Mouse (Mus musculus): Measurements from ENCODE around the gene Haus5. TPM values are rescaled to one million over a fixed set of nuclear protein-coding genes. Genes with fewer than 3 reads are reported as not detected.

Haus5 gene
- polyA plus RNA-seq, 1 experiment from 2014 or later = 23.9 TPM

- no peaks in the 10 kb centered on the region for H3K36me3 ChIP-seq (ENCODE audit: control insufficient read depth, insufficient read depth, low read length)
- peak overlapping the region; percentile 16; the same call in 1 of the 2 replicates for H3K4me2 ChIP-seq (ENCODE audit: low read depth, low read length)
- under 1% methylated on average over 20 of the region's 20 CpGs for WGBS
- no peak overlapping the region for H3K27ac ChIP-seq (ENCODE audit: low read depth, low read length)
- H3K9ac ChIP-seq (replicated peaks; ENCODE audit: low read depth, low read length) = no peak overlapping the region
- H3K27me3 ChIP-seq (ENCODE audit: control insufficient read depth, insufficient read depth, low read length) = peaks cover 28% of the 10 kb centered on the region
- H3K4me3 ChIP-seq (ENCODE audit: low read depth, low read length) = 0 out of 2 replicates have a peak overlapping the region, but pooled peaks have one; percentile 13
- H3K9me3 ChIP-seq (ENCODE audit: control insufficient read depth, low read length) = no peaks in the 10 kb centered on the region
- H3K4me1 ChIP-seq (ENCODE audit: control insufficient read depth, insufficient read depth, low read length) = no peaks in the 10 kb centered on the region
- peak; percentile 74 for ATAC-seq (ENCODE audit: low read depth)
These were observed 30.2 kb downstream of the Haus5 start for GRCm38 (mm10) chr7:30634621-30635020.

- Histone ChIP-seq H3K4me3 (ENCODE audit: low read depth, low read length) (no peak overlapping the region), H3K4me2 (ENCODE audit: low read depth, low read length) (no peak overlapping the region), H3K9ac (replicated peaks; ENCODE audit: low read depth, low read length) (no peak overlapping the region), H3K4me1 (ENCODE audit: control insufficient read depth, insufficient read depth, low read length) (no peaks in the 10 kb centered on the region), H3K36me3 (ENCODE audit: control insufficient read depth, insufficient read depth, low read length) (no peaks in the 10 kb centered on the region), H3K27ac (ENCODE audit: low read depth, low read length) (no peak overlapping the region), H3K27me3 (ENCODE audit: control insufficient read depth, insufficient read depth, low read length) (peaks cover 28% of the 10 kb centered on the region), H3K9me3 (ENCODE audit: control insufficient read depth, low read length) (no peaks in the 10 kb centered on the region)
- WGBS = 4% methylated on average over 27 of the region's 27 CpGs
- ATAC-seq (ENCODE audit: low read depth) = no peak
These were observed 30.9 kb downstream of the Haus5 start for GRCm38 (mm10) chr7:30633762-30634412.

GRCm38 (mm10) chr7:30629013-30629412 is 35.8 kb downstream of the Haus5 start:
- H3K36me3 ChIP-seq (ENCODE audit: control insufficient read depth, insufficient read depth, low read length) = no peaks in the 10 kb centered on the region
- H3K27ac ChIP-seq (ENCODE audit: low read depth, low read length) = no peak overlapping the region
- ATAC-seq (ENCODE audit: low read depth) = no peak
- H3K27me3 ChIP-seq (ENCODE audit: control insufficient read depth, insufficient read depth, low read length) = peaks cover 7% of the 10 kb centered on the region
- no peaks in the 10 kb centered on the region for H3K9me3 ChIP-seq (ENCODE audit: control insufficient read depth, low read length)
- no peak overlapping the region for H3K9ac ChIP-seq (replicated peaks; ENCODE audit: low read depth, low read length)
- H3K4me1 ChIP-seq (ENCODE audit: control insufficient read depth, insufficient read depth, low read length) = peaks cover 9% of the 10 kb centered on the region; the same call in 1 of the 2 replicates
- H3K4me3 ChIP-seq (ENCODE audit: low read depth, low read length) = no peak overlapping the region
- no peak overlapping the region for H3K4me2 ChIP-seq (ENCODE audit: low read depth, low read length)

- H3K4me1 ChIP-seq (ENCODE audit: control insufficient read depth, insufficient read depth, low read length) = peaks cover 9% of the 10 kb centered on the region; the same call in 1 of the 2 replicates
- no peak overlapping the region for H3K9ac ChIP-seq (replicated peaks; ENCODE audit: low read depth, low read length)
- H3K4me3 ChIP-seq (ENCODE audit: low read depth, low read length) = no peak overlapping the region
- no peaks in the 10 kb centered on the region for H3K9me3 ChIP-seq (ENCODE audit: control insufficient read depth, low read length)
- no peak overlapping the region for H3K27ac ChIP-seq (ENCODE audit: low read depth, low read length)
- no peak for ATAC-seq (ENCODE audit: low read depth)
- 90% methylated on average over 5 of the region's 5 CpGs for WGBS
- peaks cover 15% of the 10 kb centered on the region for H3K36me3 ChIP-seq (ENCODE audit: control insufficient read depth, insufficient read depth, low read length)
- peak overlapping the region; percentile 51; the same call in 1 of the 2 replicates for H3K4me2 ChIP-seq (ENCODE audit: low read depth, low read length)
- H3K27me3 ChIP-seq (ENCODE audit: control insufficient read depth, insufficient read depth, low read length) = peaks cover 2% of the 10 kb centered on the region; the same call in 1 of the 2 replicates
These were observed 38.1 kb downstream of the Haus5 start for GRCm38 (mm10) chr7:30626647-30627046.

- peak; percentile 94 for ATAC-seq (ENCODE audit: low read depth)
- Histone ChIP-seq H3K4me3 (ENCODE audit: low read depth, low read length) (peak within 1 kb of the TSS; percentile 66), H3K27me3 (ENCODE audit: control insufficient read depth, insufficient read depth, low read length) (no peaks in the 10 kb centered on the region), H3K36me3 (ENCODE audit: control insufficient read depth, insufficient read depth, low read length) (peaks cover 24% of the 10 kb centered on the region), H3K9me3 (ENCODE audit: control insufficient read depth, low read length) (no peaks in the 10 kb centered on the region), H3K4me2 (ENCODE audit: low read depth, low read length) (peak within 1 kb of the TSS; percentile 51), H3K27ac (ENCODE audit: low read depth, low read length) (peak within 1 kb of the TSS; percentile 46; the same call in 1 of the 2 replicates), H3K4me1 (ENCODE audit: control insufficient read depth, insufficient read depth, low read length) (peaks cover 9% of the 10 kb centered on the region; the same call in 1 of the 2 replicates), H3K9ac (replicated peaks; ENCODE audit: low read depth, low read length) (peak within 1 kb of the TSS; percentile 69)
- 2% methylated on average over 44 of the region's 44 CpGs for WGBS
These were observed 39.0 kb downstream of the Haus5 start, which contains the start of gene Cox6b1 for GRCm38 (mm10) chr7:30625530-30626384. TSS of gene Cox6b1 (minus strand) at chr7:30626151.

- Histone ChIP-seq H3K27me3 (ENCODE audit: control insufficient read depth, insufficient read depth, low read length) (no peaks in the 10 kb centered on the region), H3K9ac (replicated peaks; ENCODE audit: low read depth, low read length) (no peak overlapping the region), H3K36me3 (ENCODE audit: control insufficient read depth, insufficient read depth, low read length) (peaks cover 46% of the 10 kb centered on the region), H3K27ac (ENCODE audit: low read depth, low read length) (no peak overlapping the region), H3K4me2 (ENCODE audit: low read depth, low read length) (no peak overlapping the region), H3K4me1 (ENCODE audit: control insufficient read depth, insufficient read depth, low read length) (no peaks in the 10 kb centered on the region), H3K4me3 (ENCODE audit: low read depth, low read length) (no peak overlapping the region), H3K9me3 (ENCODE audit: control insufficient read depth, low read length) (no peaks in the 10 kb centered on the region)
- 92% methylated on average over 3 of the region's 3 CpGs for WGBS
- ATAC-seq (ENCODE audit: low read depth) = no peak
These were observed 45.6 kb downstream of the Haus5 start for GRCm38 (mm10) chr7:30619202-30619601.

GRCm38 (mm10) chr7:30618658-30619057 is 46.1 kb downstream of the Haus5 start:
- no peak overlapping the region for H3K4me3 ChIP-seq (ENCODE audit: low read depth, low read length)
- no peak for ATAC-seq (ENCODE audit: low read depth)
- H3K9me3 ChIP-seq (ENCODE audit: control insufficient read depth, low read length) = no peaks in the 10 kb centered on the region
- H3K36me3 ChIP-seq (ENCODE audit: control insufficient read depth, insufficient read depth, low read length) = peaks cover 44% of the 10 kb centered on the region
- 96% methylated on average over 9 of the region's 9 CpGs for WGBS
- no peak overlapping the region for H3K4me2 ChIP-seq (ENCODE audit: low read depth, low read length)
- H3K4me1 ChIP-seq (ENCODE audit: control insufficient read depth, insufficient read depth, low read length) = no peaks in the 10 kb centered on the region
- no peak overlapping the region for H3K9ac ChIP-seq (replicated peaks; ENCODE audit: low read depth, low read length)
- H3K27me3 ChIP-seq (ENCODE audit: control insufficient read depth, insufficient read depth, low read length) = no peaks in the 10 kb centered on the region
- H3K27ac ChIP-seq (ENCODE audit: low read depth, low read length) = no peak overlapping the region

- no peak overlapping the region for H3K4me2 ChIP-seq (ENCODE audit: low read depth, low read length)
- ATAC-seq (ENCODE audit: low read depth) = no peak
- H3K27me3 ChIP-seq (ENCODE audit: control insufficient read depth, insufficient read depth, low read length) = no peaks in the 10 kb centered on the region
- peaks cover 22% of the 10 kb centered on the region for H3K36me3 ChIP-seq (ENCODE audit: control insufficient read depth, insufficient read depth, low read length)
- H3K4me3 ChIP-seq (ENCODE audit: low read depth, low read length) = no peak overlapping the region
- H3K27ac ChIP-seq (ENCODE audit: low read depth, low read length) = no peak overlapping the region
- no peak overlapping the region for H3K9ac ChIP-seq (replicated peaks; ENCODE audit: low read depth, low read length)
- no peaks in the 10 kb centered on the region for H3K4me1 ChIP-seq (ENCODE audit: control insufficient read depth, insufficient read depth, low read length)
- H3K9me3 ChIP-seq (ENCODE audit: control insufficient read depth, low read length) = no peaks in the 10 kb centered on the region
- WGBS = 56% methylated on average over 5 of the region's 5 CpGs
These were observed 49.6 kb downstream of the Haus5 start for GRCm38 (mm10) chr7:30615049-30615760.
